Mouse (Mus musculus): ENCODE results near the gene Auts2. TPM values are rescaled to one million over a fixed set of nuclear protein-coding genes. Genes with fewer than 3 reads are reported as not detected.
A peak's percentile ranks its signal among the peaks of the same experiment; 100 is the strongest.

The Auts2 gene
- total and polyA plus RNA-seq, 3 experiments = 16.9 to 35.7 (median 28.1) TPM

- WGBS = 62% methylated on average over 6 of the region's 6 CpGs
- H3K4me3 ChIP-seq = no peak overlapping the region
Observed at GRCm38 (mm10) chr5:131535752-131536151, 1007.4 kb downstream of the Auts2 start.

GRCm38 (mm10) chr5:131533815-131534214 is 1009.3 kb downstream of the Auts2 start:
- intact Hi-C loops (cut with DNase I) = loop anchor here (10.0 kb wide), 1 partner anchor 581 kb away; no protein-coding TSS in a partner anchor
- H3K36me3 ChIP-seq (ENCODE audit: control insufficient read depth, insufficient read depth, low read length) = peaks cover 7% of the 10 kb centered on the region
- H3K79me2 ChIP-seq (replicated peaks; ENCODE audit: control insufficient read depth, insufficient read depth, low read length) = 0 out of 2 replicates have a peak, but pooled peaks cover 3% of the 10 kb centered on the region
- no peak overlapping the region for H3K27ac ChIP-seq
- TF ChIP-seq POLR2A (IDR thresholded peaks at IDR 0.05; ENCODE audit: insufficient read depth, low read depth, low read length) (no peak), EP300 (IDR thresholded peaks at IDR 0.05; ENCODE audit: insufficient read depth, low read depth, low read length) (0 out of 2 replicates have a peak, but pooled peaks have one; percentile 45), CTCF (IDR thresholded peaks at IDR 0.05) (peak; percentile 94)
- 28% methylated on average over 3 of the region's 3 CpGs for WGBS
- no peak overlapping the region for H3K4me3 ChIP-seq
- H3K9ac ChIP-seq (ENCODE audit: low read depth, low read length) = no peak overlapping the region
- H3K4me1 ChIP-seq (ENCODE audit: control insufficient read depth, insufficient read depth, low read length) = peaks cover 1% of the 10 kb centered on the region; the same call in 1 of the 2 replicates
- peak in 1 of 2 experiments; percentile 22 for DNase-seq
- H3K27me3 ChIP-seq (ENCODE audit: control insufficient read depth, insufficient read depth, low read length) = no peaks in the 10 kb centered on the region

More at GRCm38 (mm10) chr5:131535752-131536151, 1007.4 kb downstream of the Auts2 start:
- H3K4me1 ChIP-seq (ENCODE audit: control insufficient read depth, insufficient read depth, low read length) = peaks cover 1% of the 10 kb centered on the region; the same call in 1 of the 2 replicates
- TF ChIP-seq CTCF (IDR thresholded peaks at IDR 0.05) (no peak), EP300 (IDR thresholded peaks at IDR 0.05; ENCODE audit: insufficient read depth, low read depth, low read length) (no peak), POLR2A (IDR thresholded peaks at IDR 0.05; ENCODE audit: insufficient read depth, low read depth, low read length) (no peak)
- H3K9ac ChIP-seq (ENCODE audit: low read depth, low read length) = no peak overlapping the region
- H3K27me3 ChIP-seq (ENCODE audit: control insufficient read depth, insufficient read depth, low read length) = no peaks in the 10 kb centered on the region
- intact Hi-C loops (cut with DNase I) = loop anchor here (5.0 to 10.0 kb wide), 2 partner anchors 117 to 579 kb away; no protein-coding TSS in a partner anchor
- H3K79me2 ChIP-seq (replicated peaks; ENCODE audit: control insufficient read depth, insufficient read depth, low read length) = 0 out of 2 replicates have a peak, but pooled peaks cover 3% of the 10 kb centered on the region
- H3K27ac ChIP-seq = no peak overlapping the region
- DNase-seq = no peak
- H3K36me3 ChIP-seq (ENCODE audit: control insufficient read depth, insufficient read depth, low read length) = peaks cover 7% of the 10 kb centered on the region

GRCm38 (mm10) chr5:131531744-131532552 is 1011.2 kb downstream of the Auts2 start:
- H3K27ac ChIP-seq = no peak overlapping the region
- peaks cover 7% of the 10 kb centered on the region for H3K36me3 ChIP-seq (ENCODE audit: control insufficient read depth, insufficient read depth, low read length)
- no peak for DNase-seq
- H3K9ac ChIP-seq (ENCODE audit: low read depth, low read length) = no peak overlapping the region
- TF ChIP-seq CTCF (IDR thresholded peaks at IDR 0.05) (no peak), POLR2A (IDR thresholded peaks at IDR 0.05; ENCODE audit: insufficient read depth, low read depth, low read length) (no peak), EP300 (IDR thresholded peaks at IDR 0.05; ENCODE audit: insufficient read depth, low read depth, low read length) (no peak)
- H3K4me3 ChIP-seq = no peak overlapping the region
- H3K4me1 ChIP-seq (ENCODE audit: control insufficient read depth, insufficient read depth, low read length) = peaks cover 1% of the 10 kb centered on the region; the same call in 1 of the 2 replicates
- 0 out of 2 replicates have a peak, but pooled peaks cover 3% of the 10 kb centered on the region for H3K79me2 ChIP-seq (replicated peaks; ENCODE audit: control insufficient read depth, insufficient read depth, low read length)
- H3K27me3 ChIP-seq (ENCODE audit: control insufficient read depth, insufficient read depth, low read length) = no peaks in the 10 kb centered on the region
- WGBS = 89% methylated on average over 15 of the region's 15 CpGs
- intact Hi-C loops (cut with DNase I) = loop anchor here (10.0 kb wide), 1 partner anchor 583 kb away; no protein-coding TSS in a partner anchor

- intact Hi-C loops (cut with DNase I) = loop anchor here (10.0 kb wide), 1 partner anchor 584 kb away; no protein-coding TSS in a partner anchor
- Histone ChIP-seq H3K36me3 (ENCODE audit: control insufficient read depth, insufficient read depth, low read length) (peaks cover 6% of the 10 kb centered on the region; the same call in 1 of the 2 replicates), H3K27ac (no peak overlapping the region), H3K4me1 (ENCODE audit: control insufficient read depth, insufficient read depth, low read length) (peaks cover under 1% of the 10 kb centered on the region; the same call in 1 of the 2 replicates), H3K79me2 (replicated peaks; ENCODE audit: control insufficient read depth, insufficient read depth, low read length) (0 out of 2 replicates have a peak, but pooled peaks cover 3% of the 10 kb centered on the region), H3K9ac (ENCODE audit: low read depth, low read length) (no peak overlapping the region), H3K4me3 (no peak overlapping the region), H3K27me3 (ENCODE audit: control insufficient read depth, insufficient read depth, low read length) (no peaks in the 10 kb centered on the region)
- TF ChIP-seq EP300 (IDR thresholded peaks at IDR 0.05; ENCODE audit: insufficient read depth, low read depth, low read length) = no peak
- no peak for TF ChIP-seq POLR2A (IDR thresholded peaks at IDR 0.05; ENCODE audit: insufficient read depth, low read depth, low read length)
- TF ChIP-seq CTCF (IDR thresholded peaks at IDR 0.05) = no peak
- 83% methylated on average over 2 of the region's 2 CpGs for WGBS
- no peak for DNase-seq
Observed at GRCm38 (mm10) chr5:131530828-131531227, 1012.3 kb downstream of the Auts2 start.

- WGBS = 64% methylated on average over 3 of the region's 3 CpGs
- no peaks in the 10 kb centered on the region for H3K36me3 ChIP-seq (ENCODE audit: control insufficient read depth, insufficient read depth, low read length)
- peaks cover 5% of the 10 kb centered on the region for H3K79me2 ChIP-seq (replicated peaks; ENCODE audit: control insufficient read depth, insufficient read depth, low read length)
- no peaks in the 10 kb centered on the region for H3K27me3 ChIP-seq (ENCODE audit: control insufficient read depth, insufficient read depth, low read length)
- intact Hi-C loops (cut with DNase I) = no loop called here
- no peak for TF ChIP-seq EP300 (IDR thresholded peaks at IDR 0.05; ENCODE audit: insufficient read depth, low read depth, low read length)
- no peak for TF ChIP-seq CTCF (IDR thresholded peaks at IDR 0.05)
- no peak for TF ChIP-seq POLR2A (IDR thresholded peaks at IDR 0.05; ENCODE audit: insufficient read depth, low read depth, low read length)
- no peaks in the 10 kb centered on the region for H3K4me1 ChIP-seq (ENCODE audit: control insufficient read depth, insufficient read depth, low read length)
- DNase-seq = no peak
- H3K4me3 ChIP-seq = no peak overlapping the region
- no peak overlapping the region for H3K9ac ChIP-seq (ENCODE audit: low read depth, low read length)
- H3K27ac ChIP-seq = no peak overlapping the region
Observed at GRCm38 (mm10) chr5:131526666-131527065, 1016.5 kb downstream of the Auts2 start.

Measured in heart, adult 2 months (tissue).